Mouse (Mus musculus) heart, embryonic 11.5 days (tissue): ENCODE data around the gene Mtx1. TPM values are rescaled to one million over a fixed set of nuclear protein-coding genes. Genes with fewer than 3 reads are reported as not detected.
A peak's percentile ranks its signal among the peaks of the same experiment; 100 is the strongest.
"Not testable (repeated sequence)": the region's sequence is repeated elsewhere in the genome, so short reads cannot be mapped to it uniquely, and the experiment has no call there.

Experiments
- ATAC-seq: fragments of 200-750 bp; cut with Nextera tagmentation; replicated peaks from 2 replicates; pipeline ENCODE4 v1.8.0; 2017; ENCODE audit warnings: moderate library complexity; ENCODE audit not compliant: insufficient number of reproducible peaks, low FRiP score, low TSS enrichment
- H3K27ac ChIP-seq: fragments of 300-500 bp; sonication (generic); 2 replicates; pipeline ENCODE4 v1.5.1; 2014; ENCODE audit warnings: mild to moderate bottlenecking, low read depth, low read length
- H3K27me3 ChIP-seq: fragments of 300-500 bp; sonication (generic); 2 replicates; pipeline ENCODE4 v1.6.1; 2014; ENCODE audit warnings: mild to moderate bottlenecking, low read length, mixed read lengths; ENCODE audit not compliant: control insufficient read depth, insufficient read depth
- H3K36me3 ChIP-seq: fragments of 300-500 bp; sonication (generic); 2 replicates; pipeline ENCODE4 v1.6.1; 2014; ENCODE audit warnings: mild to moderate bottlenecking, low read length, moderate library complexity, mixed read lengths; ENCODE audit not compliant: control insufficient read depth, insufficient read depth
- H3K4me1 ChIP-seq: fragments of 300-500 bp; sonication (generic); 2 replicates; pipeline ENCODE4 v1.6.1; 2014; ENCODE audit warnings: low read length; ENCODE audit not compliant: control insufficient read depth, insufficient read depth
- H3K4me2 ChIP-seq: fragments of 300-500 bp; sonication (generic); 2 replicates; pipeline ENCODE4 v1.6.1; 2014; ENCODE audit warnings: mild to moderate bottlenecking, moderate library complexity
- H3K4me3 ChIP-seq: fragments of 300-500 bp; sonication (generic); 2 replicates; pipeline ENCODE4 v1.5.1; 2014; ENCODE audit warnings: low read depth, low read length
- H3K9ac ChIP-seq: fragments of 300-500 bp; sonication (generic); 2 replicates; pipeline ENCODE4 v1.6.1; 2014; ENCODE audit warnings: mild to moderate bottlenecking, low read depth, low read length, moderate library complexity
- H3K9me3 ChIP-seq: fragments of 300-500 bp; sonication (generic); replicated peaks from 2 replicates; pipeline ENCODE4 v1.6.1; 2016; ENCODE audit warnings: low read length; ENCODE audit not compliant: control insufficient read depth
- WGBS: fragments of 180-500 bp; shearing (Covaris S2); extraction: QIAGEN DNeasy Blood & Tissue Kit; methylation state at CpG from one replicate; pipeline ENCODE4 v1.1.7; 2014; ENCODE audit not compliant: insufficient replicate concordance; 5-methylcytosine and 5-hydroxymethylcytosine counted together
- polyA plus RNA-seq: library from polyadenylated mRNA; unstranded; fragments of >200 nt; fragmentation: Nextera tagmentation; extraction: Ambion mirVana; gene quantifications from 2 replicates; pipeline ENCODE4 v1.2.1, GENCODE M21; 2014

The Mtx1 gene
- polyA plus RNA-seq, 1 experiment from 2014 or later: 144 TPM

GRCm38 (mm10) chr3:89165268-89165870 is 61.5 kb downstream of the Mtx1 start:
- peak overlapping the region; percentile 93 for H3K9ac ChIP-seq
- peak overlapping the region; percentile 76 for H3K4me2 ChIP-seq
- ATAC-seq: no peak; the same call in 1 of the 2 replicates
- peak overlapping the region; percentile 96 for H3K27ac ChIP-seq
- H3K4me3 ChIP-seq: peak overlapping the region; percentile 76
- WGBS: 21% methylated on average over 12 of the region's 12 CpGs
- H3K9me3 ChIP-seq: no peaks in the 10 kb centered on the region
- H3K36me3 ChIP-seq: peaks cover 25% of the 10 kb centered on the region
- peaks cover 13% of the 10 kb centered on the region for H3K4me1 ChIP-seq
- H3K27me3 ChIP-seq: no peaks in the 10 kb centered on the region

- under 1% methylated on average over 73 of the region's 79 CpGs for WGBS
- Histone ChIP-seq H3K4me1 (peaks cover 16% of the 10 kb centered on the region), H3K27me3 (peaks cover 3% of the 10 kb centered on the region), H3K9me3 (no peaks in the 10 kb centered on the region), H3K4me2 (peak within 1 kb of the TSS; percentile 76), H3K36me3 (peaks cover 19% of the 10 kb centered on the region), H3K27ac (peak within 1 kb of the TSS; percentile 96), H3K9ac (peak within 1 kb of the TSS; percentile 93), H3K4me3 (peak within 1 kb of the TSS; percentile 76)
- ATAC-seq: peak; percentile 91
Measured at GRCm38 (mm10) chr3:89164506-89165267, 62.2 kb downstream of the Mtx1 start, which contains the start of gene Clk2. Gene Clk2 (plus strand): TSS chr3:89164795.

GRCm38 (mm10) chr3:89163643-89164245 is 63.1 kb downstream of the Mtx1 start:
- Histone ChIP-seq H3K27ac (no peak overlapping the region), H3K36me3 (peaks cover 10% of the 10 kb centered on the region), H3K27me3 (peaks cover 11% of the 10 kb centered on the region), H3K4me1 (peaks cover 19% of the 10 kb centered on the region), H3K4me3 (peak overlapping the region; percentile 76), H3K4me2 (peak overlapping the region; percentile 76), H3K9ac (peak overlapping the region; percentile 93; the same call in 1 of the 2 replicates), H3K9me3 (no peaks in the 10 kb centered on the region)
- 71% methylated on average over 5 of the region's 5 CpGs for WGBS
- no peak for ATAC-seq

GRCm38 (mm10) chr3:89163123-89163522 is 63.8 kb downstream of the Mtx1 start:
- H3K4me3 ChIP-seq: no peak overlapping the region
- peaks cover 4% of the 10 kb centered on the region; the same call in 1 of the 2 replicates for H3K36me3 ChIP-seq
- no peak overlapping the region for H3K4me2 ChIP-seq
- H3K9me3 ChIP-seq: no peaks in the 10 kb centered on the region
- no peak overlapping the region for H3K9ac ChIP-seq
- peaks cover 17% of the 10 kb centered on the region for H3K27me3 ChIP-seq
- ATAC-seq: no peak
- peaks cover 19% of the 10 kb centered on the region for H3K4me1 ChIP-seq
- WGBS: 79% methylated on average over 1 of the region's 1 CpGs
- H3K27ac ChIP-seq: no peak overlapping the region

GRCm38 (mm10) chr3:89161786-89162185 is 65.1 kb downstream of the Mtx1 start:
- no peak for ATAC-seq
- H3K4me3 ChIP-seq: no peak overlapping the region
- WGBS: 76% methylated on average over 4 of the region's 4 CpGs

GRCm38 (mm10) chr3:89161207-89161606 is 65.7 kb downstream of the Mtx1 start:
- ATAC-seq, H3K4me2 ChIP-seq, H3K9ac ChIP-seq, H3K36me3 ChIP-seq, H3K9me3 ChIP-seq, H3K4me3 ChIP-seq, H3K27ac ChIP-seq: not testable (repeated sequence)
- peaks cover 16% of the 10 kb centered on the region for H3K4me1 ChIP-seq
- H3K27me3 ChIP-seq: peaks cover 19% of the 10 kb centered on the region

More at GRCm38 (mm10) chr3:89161786-89162185, 65.1 kb downstream of the Mtx1 start:
- H3K4me2 ChIP-seq: no peak overlapping the region
- H3K9me3 ChIP-seq: no peaks in the 10 kb centered on the region
- peaks cover 19% of the 10 kb centered on the region for H3K4me1 ChIP-seq
- H3K27ac ChIP-seq: no peak overlapping the region
- H3K27me3 ChIP-seq: peaks cover 19% of the 10 kb centered on the region
- H3K36me3 ChIP-seq: no peaks in the 10 kb centered on the region
- no peak overlapping the region for H3K9ac ChIP-seq

- no peaks in the 10 kb centered on the region for H3K9me3 ChIP-seq
- peaks cover 8% of the 10 kb centered on the region for H3K4me1 ChIP-seq
- peak within 1 kb of the TSS; percentile 62 for H3K4me3 ChIP-seq
- H3K4me2 ChIP-seq: peak within 1 kb of the TSS; percentile 100
- H3K9ac ChIP-seq: peak within 1 kb of the TSS; percentile 53; the same call in 1 of the 2 replicates
- WGBS: under 1% methylated on average over 61 of the region's 66 CpGs
- peaks cover 19% of the 10 kb centered on the region for H3K27me3 ChIP-seq
- no peaks in the 10 kb centered on the region for H3K36me3 ChIP-seq
- no peak within 1 kb of the TSS for H3K27ac ChIP-seq
- ATAC-seq: peak; percentile 62
Measured at GRCm38 (mm10) chr3:89159616-89160344, 67.1 kb downstream of the Mtx1 start, which contains the start of gene Hcn3. Gene Hcn3 (minus strand): TSS chr3:89160196.

- Histone ChIP-seq H3K27ac (no peak overlapping the region), H3K27me3 (peaks cover 21% of the 10 kb centered on the region), H3K9me3 (no peaks in the 10 kb centered on the region), H3K4me3 (peak overlapping the region; percentile 62), H3K36me3 (no peaks in the 10 kb centered on the region), H3K9ac (no peak overlapping the region), H3K4me2 (peak overlapping the region; percentile 100), H3K4me1 (peaks cover 8% of the 10 kb centered on the region)
- no peak for ATAC-seq
- WGBS: under 1% methylated on average over 13 of the region's 13 CpGs
Measured at GRCm38 (mm10) chr3:89159211-89159610, 67.7 kb downstream of the Mtx1 start.
